Mouse (Mus musculus) spleen, postnatal 14 days (tissue): ENCODE data around the gene Cdk5rap3.

Experiments
- DNase-seq, 2 experiments: peaks; one replicate each; pipeline ENCODE4 v3.0.0; 2021 to 2022; ENCODE audit warnings: low spot score in 2 of 2

Cdk5rap3 gene

DNA sequence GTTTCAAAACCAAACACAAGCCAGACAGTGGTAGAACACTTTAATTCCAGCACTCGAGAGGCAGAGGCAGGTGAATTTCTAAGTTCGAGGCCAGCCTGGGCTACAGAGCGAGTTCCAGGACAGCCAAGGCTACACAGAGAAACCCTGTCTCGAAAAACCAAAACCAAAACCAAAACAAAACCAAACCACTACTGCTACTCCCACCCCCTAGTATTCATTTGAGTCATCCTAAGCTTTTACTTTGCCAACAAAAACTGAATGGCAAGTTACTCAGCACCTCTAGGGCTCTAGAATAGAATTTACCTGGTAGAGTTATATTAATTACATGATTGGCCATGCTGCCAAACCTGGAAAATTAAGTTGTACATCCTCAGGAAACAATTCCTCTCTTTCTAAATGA lies 56.7 kb downstream of the Cdk5rap3 start:
- DNase-seq: no peak

- DNase-seq: no peak
These were observed 58.9 kb downstream of the Cdk5rap3 start for GRCm38 (mm10) chr11:96857446-96857845.
